Mouse (Mus musculus): ENCODE data around the gene Cracr2a. TPM values are rescaled to one million over a fixed set of nuclear protein-coding genes. Genes with fewer than 3 reads are reported as not detected.

Cracr2a gene
- polyA plus RNA-seq, 2 experiments: 1.3 to 1.4 TPM

GRCm38 (mm10) chr6:127577688-127578087 lies 16.6 kb downstream of the Cracr2a start:
- ATAC-seq (ENCODE audit: low FRiP score, low read depth) (no peak), DNase-seq (ENCODE audit: low spot score) (no peak)
- H3K9ac ChIP-seq (ENCODE audit: low read depth, low read length, severe bottlenecking): no peak overlapping the region
- no peaks in the 10 kb centered on the region for H3K36me3 ChIP-seq (ENCODE audit: control insufficient read depth, insufficient read depth, low read length)
- no peak for TF ChIP-seq POLR2A (IDR thresholded peaks at IDR 0.05; ENCODE audit: borderline replicate concordance, extremely low read depth, insufficient read depth, insufficient read length)
- no peak overlapping the region for H3K4me2 ChIP-seq (replicated peaks; ENCODE audit: low read depth, low read length, severe bottlenecking)
- no peak overlapping the region for H3K27ac ChIP-seq (replicated peaks; ENCODE audit: low read depth, low read length)
- H3K4me3 ChIP-seq (replicated peaks; ENCODE audit: low read length): no peak overlapping the region
- peaks cover 19% of the 10 kb centered on the region for H3K4me1 ChIP-seq (ENCODE audit: control insufficient read depth, insufficient read depth, low read length)
- 57% methylated on average over 4 of the region's 4 CpGs for WGBS
- H3K27me3 ChIP-seq (ENCODE audit: control insufficient read depth, insufficient read depth, low read length): no peaks in the 10 kb centered on the region
- no peaks in the 10 kb centered on the region for H3K9me3 ChIP-seq (ENCODE audit: control insufficient read depth, low read length)

- ATAC-seq (ENCODE audit: low FRiP score, low read depth): no peak
- H3K4me3 ChIP-seq (replicated peaks; ENCODE audit: low read length): no peak overlapping the region
- 56% methylated on average over 7 of the region's 7 CpGs for WGBS
- no peak for DNase-seq (ENCODE audit: low spot score)
- H3K27me3 ChIP-seq (ENCODE audit: control insufficient read depth, insufficient read depth, low read length): no peaks in the 10 kb centered on the region
- peaks cover 17% of the 10 kb centered on the region for H3K4me1 ChIP-seq (ENCODE audit: control insufficient read depth, insufficient read depth, low read length)
- H3K9ac ChIP-seq (ENCODE audit: low read depth, low read length, severe bottlenecking): no peak overlapping the region
- H3K27ac ChIP-seq (replicated peaks; ENCODE audit: low read depth, low read length): no peak overlapping the region
- no peak for TF ChIP-seq POLR2A (IDR thresholded peaks at IDR 0.05; ENCODE audit: borderline replicate concordance, extremely low read depth, insufficient read depth, insufficient read length)
- H3K4me2 ChIP-seq (replicated peaks; ENCODE audit: low read depth, low read length, severe bottlenecking): no peak overlapping the region
- H3K9me3 ChIP-seq (ENCODE audit: control insufficient read depth, low read length): no peaks in the 10 kb centered on the region
- no peaks in the 10 kb centered on the region for H3K36me3 ChIP-seq (ENCODE audit: control insufficient read depth, insufficient read depth, low read length)
Observed at GRCm38 (mm10) chr6:127578316-127578715, 17.2 kb downstream of the Cracr2a start.

DNA sequence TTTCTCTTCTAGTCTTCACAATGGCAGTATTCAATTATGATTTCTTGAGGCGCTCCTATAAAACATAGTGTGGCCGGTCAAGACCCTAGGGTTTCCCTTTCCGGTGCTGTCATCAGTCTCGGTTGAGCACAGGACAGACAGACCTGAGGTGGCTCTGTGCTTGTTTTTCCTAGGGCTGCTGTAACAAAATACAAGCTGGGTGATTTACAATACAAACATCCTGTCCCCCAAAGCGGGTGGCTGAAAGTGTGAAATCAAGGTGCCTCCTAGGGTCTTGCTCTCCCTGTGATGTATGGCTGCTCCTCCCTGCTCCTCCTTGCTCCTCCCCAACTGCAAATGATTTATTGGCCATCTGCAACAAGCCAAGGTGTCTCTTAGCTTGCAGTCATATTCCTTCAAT lies 17.7 kb downstream of the Cracr2a start:
- Histone ChIP-seq H3K4me2 (replicated peaks; ENCODE audit: low read depth, low read length, severe bottlenecking) (no peak overlapping the region), H3K27me3 (ENCODE audit: control insufficient read depth, insufficient read depth, low read length) (no peaks in the 10 kb centered on the region), H3K4me1 (ENCODE audit: control insufficient read depth, insufficient read depth, low read length) (peaks cover 12% of the 10 kb centered on the region), H3K36me3 (ENCODE audit: control insufficient read depth, insufficient read depth, low read length) (no peaks in the 10 kb centered on the region), H3K9me3 (ENCODE audit: control insufficient read depth, low read length) (no peaks in the 10 kb centered on the region), H3K4me3 (replicated peaks; ENCODE audit: low read length) (no peak overlapping the region), H3K27ac (replicated peaks; ENCODE audit: low read depth, low read length) (no peak overlapping the region), H3K9ac (ENCODE audit: low read depth, low read length, severe bottlenecking) (no peak overlapping the region)
- no peak for TF ChIP-seq POLR2A (IDR thresholded peaks at IDR 0.05; ENCODE audit: borderline replicate concordance, extremely low read depth, insufficient read depth, insufficient read length)
- ATAC-seq (ENCODE audit: low FRiP score, low read depth) (no peak), DNase-seq (ENCODE audit: low spot score) (no peak)
- WGBS: 28% methylated on average over 5 of the region's 5 CpGs

- H3K4me1 ChIP-seq (ENCODE audit: control insufficient read depth, insufficient read depth, low read length): peaks cover 10% of the 10 kb centered on the region
- no peaks in the 10 kb centered on the region for H3K27me3 ChIP-seq (ENCODE audit: control insufficient read depth, insufficient read depth, low read length)
- DNase-seq (ENCODE audit: low spot score): no peak
- 0 out of 2 replicates have a peak overlapping the region, but pooled peaks have one; percentile 22 for H3K9ac ChIP-seq (ENCODE audit: low read depth, low read length, severe bottlenecking)
- 42% methylated on average over 12 of the region's 12 CpGs for WGBS
- no peaks in the 10 kb centered on the region for H3K36me3 ChIP-seq (ENCODE audit: control insufficient read depth, insufficient read depth, low read length)
- no peak for TF ChIP-seq POLR2A (IDR thresholded peaks at IDR 0.05; ENCODE audit: borderline replicate concordance, extremely low read depth, insufficient read depth, insufficient read length)
- 0 out of 2 replicates have a peak overlapping the region, but pooled peaks have one; percentile 22 for H3K4me3 ChIP-seq (replicated peaks; ENCODE audit: low read length)
- no peak for ATAC-seq (ENCODE audit: low FRiP score, low read depth)
- H3K4me2 ChIP-seq (replicated peaks; ENCODE audit: low read depth, low read length, severe bottlenecking): peak overlapping the region; percentile 52
- no peak overlapping the region for H3K27ac ChIP-seq (replicated peaks; ENCODE audit: low read depth, low read length)
- no peaks in the 10 kb centered on the region for H3K9me3 ChIP-seq (ENCODE audit: control insufficient read depth, low read length)
Observed at GRCm38 (mm10) chr6:127581915-127582314, 20.8 kb downstream of the Cracr2a start.

DNA sequence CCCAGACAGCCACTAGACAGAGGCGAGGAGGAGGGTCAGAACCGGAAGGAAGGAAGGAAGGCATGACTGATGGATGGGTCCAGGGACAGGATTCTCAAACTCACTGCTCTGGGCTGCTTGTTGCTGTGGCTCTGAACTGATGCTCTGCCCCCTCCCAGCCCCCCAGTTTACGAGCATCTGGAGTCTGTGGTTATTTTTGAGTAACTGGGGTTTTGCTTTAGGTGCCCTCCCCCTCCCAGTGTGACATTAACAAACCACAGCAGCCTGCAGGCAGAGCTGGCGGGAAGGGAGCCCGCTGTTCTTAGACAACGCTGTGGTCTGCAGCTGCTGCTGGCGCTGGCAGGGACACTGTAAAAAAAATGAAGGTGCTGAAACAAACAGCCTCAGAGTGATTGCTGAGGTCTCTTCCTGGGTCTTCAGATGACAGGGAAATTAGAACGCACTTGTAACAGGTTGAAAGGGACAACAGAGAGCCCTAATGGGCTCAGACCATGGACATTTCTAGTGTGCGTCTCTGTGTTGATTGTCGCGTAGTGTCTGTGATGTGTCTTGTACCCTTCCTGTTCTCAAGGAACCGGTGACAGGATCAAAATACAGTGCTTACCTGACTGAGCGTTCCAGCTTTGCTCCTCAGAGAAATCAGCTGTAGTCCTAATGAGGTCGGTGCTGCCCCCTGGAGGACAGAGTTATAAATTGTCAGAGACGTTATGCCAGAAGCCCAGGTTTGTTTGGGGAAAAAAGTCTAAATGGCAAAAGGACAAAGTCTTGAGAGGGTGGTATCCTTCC lies 21.4 kb downstream of the Cracr2a start:
- Histone ChIP-seq H3K9ac (ENCODE audit: low read depth, low read length, severe bottlenecking) (0 out of 2 replicates have a peak overlapping the region, but pooled peaks have one; percentile 22), H3K27ac (replicated peaks; ENCODE audit: low read depth, low read length) (no peak overlapping the region), H3K27me3 (ENCODE audit: control insufficient read depth, insufficient read depth, low read length) (no peaks in the 10 kb centered on the region), H3K4me1 (ENCODE audit: control insufficient read depth, insufficient read depth, low read length) (peaks cover 10% of the 10 kb centered on the region), H3K4me2 (replicated peaks; ENCODE audit: low read depth, low read length, severe bottlenecking) (peak overlapping the region; percentile 52), H3K4me3 (replicated peaks; ENCODE audit: low read length) (peak overlapping the region; percentile 22), H3K9me3 (ENCODE audit: control insufficient read depth, low read length) (no peaks in the 10 kb centered on the region), H3K36me3 (ENCODE audit: control insufficient read depth, insufficient read depth, low read length) (no peaks in the 10 kb centered on the region)
- DNase-seq (ENCODE audit: low spot score): peak; percentile 85
- no peak for TF ChIP-seq POLR2A (IDR thresholded peaks at IDR 0.05; ENCODE audit: borderline replicate concordance, extremely low read depth, insufficient read depth, insufficient read length)
- 2% methylated on average over 15 of the region's 15 CpGs for WGBS
- peak; percentile 50 for ATAC-seq (ENCODE audit: low FRiP score, low read depth)
